Mouse (Mus musculus) liver, embryonic 14.5 days (tissue): ENCODE measurements around the gene Lbr. TPM values are rescaled to one million over a fixed set of nuclear protein-coding genes. Genes with fewer than 3 reads are reported as not detected.

Experiments used
- ATAC-seq: fragments of 200-750 bp; cut with Nextera tagmentation; 2 replicates; pipeline ENCODE4 v1.8.0; 2017; ENCODE audit warnings: moderate number of reproducible peaks, mild to moderate bottlenecking, moderate library complexity; ENCODE audit not compliant: insufficient read depth
- DNase-seq, 3 experiments: peaks; one replicate each; pipeline ENCODE4 v3.0.0-alpha.2; 2012 to 2013; ENCODE audit warnings: low read depth in 3 of 3, low spot score in 3 of 3
- H3K27ac ChIP-seq: fragments of 300-500 bp; sonication (generic); 2 replicates; pipeline ENCODE4 v1.5.1; 2014; ENCODE audit warnings: moderate library complexity, mild to moderate bottlenecking, control low read depth, inconsistent platforms
- H3K27me3 ChIP-seq: fragments of 300-500 bp; sonication (generic); 2 replicates; pipeline ENCODE4 v1.6.1; 2014; ENCODE audit warnings: mild to moderate bottlenecking, low read length, moderate library complexity; ENCODE audit not compliant: control insufficient read depth, insufficient read depth
- H3K36me3 ChIP-seq: fragments of 300-500 bp; sonication (generic); replicated peaks from 2 replicates; pipeline ENCODE4 v1.6.1; 2014; ENCODE audit warnings: low read depth; ENCODE audit not compliant: control insufficient read depth, insufficient read depth
- H3K4me1 ChIP-seq, 2 experiments: fragments of 200-500 bp in 1 of 2; fragments of 300-500 bp in 1 of 2; sonication (generic) in 1 of 2; replicated peaks; 2 replicates each; pipeline ENCODE4 v1.6.1; 2012 to 2014; ENCODE audit warnings: antibody characterized with exemption in 1 of 2, inconsistent platforms in 1 of 2, low read length in 1 of 2; ENCODE audit not compliant: control insufficient read depth in 2 of 2, insufficient read depth in 2 of 2
- H3K4me2 ChIP-seq: fragments of 300-500 bp; sonication (generic); 2 replicates; pipeline ENCODE4 v1.6.1; 2014; ENCODE audit warnings: low read depth, mild to moderate bottlenecking, control low read depth, moderate library complexity
- H3K4me3 ChIP-seq, 2 experiments: fragments of 200-500 bp in 1 of 2; fragments of 300-500 bp in 1 of 2; sonication (generic) in 1 of 2; 2 replicates each; pipeline ENCODE4 v1.5.1; 2012 to 2014; ENCODE audit warnings: low read depth in 2 of 2, low read length in 2 of 2, mild to moderate bottlenecking in 2 of 2, control low read depth in 1 of 2, inconsistent platforms in 1 of 2, moderate library complexity in 1 of 2; ENCODE audit not compliant: insufficient read depth in 1 of 2
- H3K9ac ChIP-seq: fragments of 300-500 bp; sonication (generic); replicated peaks from 2 replicates; pipeline ENCODE4 v1.6.1; 2014; ENCODE audit warnings: mild to moderate bottlenecking, control low read depth, moderate library complexity
- H3K9me3 ChIP-seq: fragments of 300-500 bp; sonication (generic); 2 replicates; pipeline ENCODE4 v1.6.1; 2016; ENCODE audit warnings: low read length, mixed read lengths; ENCODE audit not compliant: control insufficient read depth
- CTCF ChIP-seq: IDR thresholded peaks from 2 replicates; pipeline ENCODE4 v1.5.1; 2016; ENCODE audit warnings: antibody characterized with exemption, low read depth, control low read depth
- EP300 ChIP-seq: IDR thresholded peaks from 2 replicates; pipeline ENCODE4 v1.6.1; 2016; ENCODE audit warnings: antibody characterized with exemption, low read depth
- WGBS: fragments of 180-500 bp; shearing (Covaris S2); extraction: QIAGEN DNeasy Blood & Tissue Kit; methylation state at CpG from one replicate; pipeline ENCODE4 v1.1.7; 2014; ENCODE audit not compliant: insufficient replicate concordance; 5-methylcytosine and 5-hydroxymethylcytosine counted together
- polyA plus RNA-seq, 2 experiments: library from polyadenylated mRNA; depleted of rRNA in 1 of 2; stranded (reverse) in 1 of 2; unstranded in 1 of 2; fragments of >200 nt; fragmentation: Nextera tagmentation in 1 of 2; extraction: Ambion mirVana in 1 of 2; gene quantifications; 2 replicates each; pipeline versions ENCODE4 v1.2.1 to v1.2.3; 2012 to 2014

The Lbr gene
- polyA plus RNA-seq, 2 experiments: 65.7 to 259 TPM

DNA sequence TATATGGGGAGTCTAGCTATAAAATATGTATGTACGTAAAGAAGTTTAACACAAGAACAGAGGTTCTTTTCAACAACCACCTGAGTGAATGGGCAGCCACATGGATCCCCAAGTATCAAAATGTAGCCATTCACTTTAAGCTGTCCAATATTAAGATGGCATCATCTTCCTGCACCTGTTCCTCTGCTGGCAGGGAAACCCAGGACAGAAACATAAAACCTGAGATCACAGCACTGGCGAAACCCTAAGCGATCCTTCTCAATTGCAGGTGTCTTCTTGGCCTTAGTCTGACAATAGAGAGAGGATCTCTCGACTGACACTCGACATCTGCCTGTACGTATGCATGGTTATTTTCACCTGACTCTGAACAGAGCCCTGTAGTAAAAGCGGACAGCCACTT is 16.1 kb downstream of the Lbr start:
- Histone ChIP-seq H3K36me3 (peaks cover 99% of the 10 kb centered on the region), H3K4me1 (no peaks in the 10 kb centered on the region), H3K27me3 (no peaks in the 10 kb centered on the region), H3K27ac (no peak overlapping the region), H3K4me3 (no peak overlapping the region), H3K4me2 (no peak overlapping the region), H3K9me3 (no peaks in the 10 kb centered on the region), H3K9ac (no peak overlapping the region)
- ATAC-seq (no peak), DNase-seq (no peak)
- 93% methylated on average over 7 of the region's 7 CpGs for WGBS
- no peak for TF ChIP-seq CTCF
- no peak for TF ChIP-seq EP300

DNA sequence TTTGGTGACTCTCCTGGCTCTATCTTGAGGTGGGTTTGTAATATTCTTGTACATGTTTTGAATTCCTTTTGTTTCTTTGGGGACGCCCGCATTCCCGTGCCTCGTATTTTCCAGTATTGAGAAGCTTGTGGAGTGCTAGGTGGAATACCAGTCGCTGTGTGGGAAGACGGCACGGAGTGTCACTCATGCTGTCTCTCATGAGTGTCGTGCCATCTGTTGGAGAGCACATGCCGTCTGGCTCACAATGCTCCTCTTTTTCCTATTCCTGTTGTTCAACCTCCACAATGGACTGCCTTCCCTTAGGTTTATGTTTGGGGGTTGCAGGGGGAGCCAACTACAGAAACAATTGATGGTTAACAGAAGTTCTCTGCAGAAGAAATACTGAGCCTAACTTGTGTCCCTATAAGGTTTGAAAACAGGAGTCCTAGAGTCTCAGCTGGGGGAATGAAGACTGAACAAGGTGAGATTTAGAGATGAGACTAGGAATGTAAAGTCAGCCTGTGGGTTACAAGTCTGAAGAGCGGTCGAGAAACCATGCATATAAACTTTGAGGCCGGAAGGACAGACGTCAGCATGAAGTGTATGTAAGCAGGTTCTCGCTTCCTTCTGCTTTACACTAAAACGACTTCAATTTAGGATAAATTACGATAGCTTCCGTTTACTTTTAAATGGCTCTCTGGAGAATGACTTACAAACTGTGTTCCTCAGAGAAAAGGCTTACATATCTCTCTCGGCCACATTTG is 31.2 kb downstream of the Lbr start:
- peaks cover 32% of the 10 kb centered on the region for H3K36me3 ChIP-seq
- H3K9me3 ChIP-seq: no peaks in the 10 kb centered on the region
- no peak overlapping the region for H3K9ac ChIP-seq
- H3K27me3 ChIP-seq: no peaks in the 10 kb centered on the region
- ATAC-seq (no peak), DNase-seq (no peak)
- H3K4me3 ChIP-seq: no peak overlapping the region
- TF ChIP-seq EP300 (no peak), CTCF (no peak)
- H3K27ac ChIP-seq: no peak overlapping the region
- H3K4me1 ChIP-seq: no peaks in the 10 kb centered on the region
- WGBS: 86% methylated on average over 18 of the region's 18 CpGs
- H3K4me2 ChIP-seq: no peak overlapping the region

DNA sequence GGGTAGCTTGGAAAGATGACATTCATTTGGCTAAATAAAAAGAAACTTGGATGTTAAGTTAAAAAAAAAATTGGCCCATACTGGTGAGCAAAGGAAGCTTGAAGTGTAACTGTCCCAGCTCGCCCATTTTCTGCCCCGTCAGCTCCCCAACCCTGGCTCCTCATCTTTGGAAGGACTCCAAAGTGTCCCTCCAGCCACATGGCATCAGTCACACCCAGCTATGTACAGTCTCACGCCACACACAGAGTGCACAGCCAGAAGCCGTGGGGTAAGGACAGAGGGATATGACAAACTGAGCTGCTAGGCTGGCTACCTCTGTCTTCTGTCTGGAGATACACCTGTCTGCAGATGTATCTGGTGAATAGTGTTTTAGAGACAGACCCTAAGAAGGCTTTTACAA is 42.2 kb downstream of the Lbr start:
- ATAC-seq (no peak), DNase-seq (no peak)
- Histone ChIP-seq H3K9ac (no peak overlapping the region), H3K27me3 (no peaks in the 10 kb centered on the region), H3K4me2 (no peak overlapping the region), H3K4me1 (no peaks in the 10 kb centered on the region), H3K27ac (no peak overlapping the region), H3K4me3 (no peak overlapping the region), H3K9me3 (no peaks in the 10 kb centered on the region), H3K36me3 (no peaks in the 10 kb centered on the region)
- WGBS: 69% methylated on average over 4 of the region's 4 CpGs
- TF ChIP-seq EP300 (no peak), CTCF (no peak)

DNA sequence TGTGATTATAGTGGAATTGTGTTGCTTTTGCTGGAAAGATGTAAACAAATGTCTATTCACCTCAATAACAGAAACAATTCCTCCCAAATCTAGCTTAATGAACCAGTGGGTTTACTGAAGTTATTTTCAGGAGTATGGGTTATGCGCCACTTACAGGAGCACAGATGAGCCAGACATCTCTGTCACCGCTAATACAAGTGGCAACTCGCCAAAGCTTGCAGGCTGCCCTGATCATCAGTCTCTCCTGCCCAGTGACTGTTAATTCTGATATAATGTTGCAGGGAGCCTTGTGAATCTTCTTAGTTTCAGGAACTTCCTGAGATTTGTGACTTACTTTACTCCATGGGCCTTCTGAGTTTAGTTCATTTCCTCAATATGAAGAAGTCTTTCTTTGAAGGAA is 42.9 kb downstream of the Lbr start:
- WGBS: 74% methylated on average over 3 of the region's 3 CpGs
- ATAC-seq (no peak), DNase-seq (no peak)
- H3K9ac ChIP-seq: no peak overlapping the region
- H3K4me3 ChIP-seq: no peak overlapping the region
- no peak overlapping the region for H3K4me2 ChIP-seq
- H3K27me3 ChIP-seq: no peaks in the 10 kb centered on the region
- TF ChIP-seq CTCF (no peak), EP300 (no peak)
- no peaks in the 10 kb centered on the region for H3K9me3 ChIP-seq
- no peaks in the 10 kb centered on the region for H3K4me1 ChIP-seq
- no peak overlapping the region for H3K27ac ChIP-seq
- H3K36me3 ChIP-seq: no peaks in the 10 kb centered on the region

GRCm38 (mm10) chr1:181793541-181793940 is 49.3 kb downstream of the Lbr start:
- ATAC-seq: no peak
- H3K36me3 ChIP-seq: no peaks in the 10 kb centered on the region
- no peak for DNase-seq
- H3K9ac ChIP-seq: no peak overlapping the region
- no peak overlapping the region for H3K4me2 ChIP-seq
- no peak overlapping the region for H3K4me3 ChIP-seq
- H3K4me1 ChIP-seq: no peaks in the 10 kb centered on the region
- H3K27ac ChIP-seq: no peak overlapping the region
- WGBS: 39% methylated on average over 2 of the region's 2 CpGs
- no peaks in the 10 kb centered on the region for H3K9me3 ChIP-seq
- no peaks in the 10 kb centered on the region for H3K27me3 ChIP-seq
- no peak for TF ChIP-seq CTCF
- no peak for TF ChIP-seq EP300
